Mouse (Mus musculus): Measurements from ENCODE around the gene Mmp17. TPM values are rescaled to one million over a fixed set of nuclear protein-coding genes. Genes with fewer than 3 reads are reported as not detected.
A peak's percentile ranks its signal among the peaks of the same experiment; 100 is the strongest.

Mmp17 gene
- total and polyA plus RNA-seq, 3 experiments, result 0.92 to 1.6 TPM; not detected in 1

- no peak for DNase-seq (ENCODE audit: low read depth, low spot score)
- H3K27ac ChIP-seq (ENCODE audit: control insufficient read depth, low read depth, low read length), result no peak overlapping the region
- no peak overlapping the region for H3K9ac ChIP-seq (ENCODE audit: control insufficient read depth, low read depth, low read length, poor library complexity, severe bottlenecking)
- no peaks in the 10 kb centered on the region for H3K79me2 ChIP-seq (ENCODE audit: control insufficient read depth, insufficient read depth, low read length, poor library complexity)
- H3K27me3 ChIP-seq (ENCODE audit: control insufficient read depth in 1 of 2, insufficient read depth in 2 of 2, low read length in 2 of 2), result no peaks in the 10 kb centered on the region
- no peak overlapping the region for H3K4me3 ChIP-seq (ENCODE audit: control insufficient read depth in 1 of 2, insufficient read depth in 1 of 2, low read depth in 2 of 2, low read length in 2 of 2)
- no peaks in the 10 kb centered on the region for H3K4me1 ChIP-seq (ENCODE audit: control insufficient read depth in 1 of 2, insufficient read depth in 2 of 2, low read length in 2 of 2)
- peaks cover 0 to 37% of the 10 kb centered on the region in 2 experiments; a peak in 2 of 4 replicates for H3K36me3 ChIP-seq (ENCODE audit: control insufficient read depth in 1 of 2, insufficient read depth in 2 of 2, low read length in 2 of 2)
- H3K9me3 ChIP-seq (replicated peaks; ENCODE audit: insufficient read depth, low read length), result no peaks in the 10 kb centered on the region
- TF ChIP-seq ETS1 (IDR thresholded peaks at IDR 0.05; ENCODE audit: low read depth, low read length), result no peak
- no peak for TF ChIP-seq MYB (IDR thresholded peaks at IDR 0.05; ENCODE audit: low read depth, low read length)
- TF ChIP-seq CHD2 (IDR thresholded peaks at IDR 0.05; ENCODE audit: low read length), result no peak
Measured at GRCm38 (mm10) chr5:129535431-129535830, 48.5 kb upstream of the Mmp17 start.

GRCm38 (mm10) chr5:129538826-129539225 is 45.1 kb upstream of the Mmp17 start:
- H3K9me3 ChIP-seq (replicated peaks; ENCODE audit: insufficient read depth, low read length), result no peaks in the 10 kb centered on the region
- TF ChIP-seq USF2 (IDR thresholded peaks at IDR 0.05; ENCODE audit: borderline replicate concordance in 1 of 2, insufficient read depth in 1 of 2, low read depth in 1 of 2, low read length in 2 of 2), result no peak
- no peak for TF ChIP-seq POLR2AphosphoS5 (IDR thresholded peaks at IDR 0.05; ENCODE audit: borderline replicate concordance, low read depth, low read length)
- TF ChIP-seq KAT2A (conservative IDR thresholded peaks at IDR 0.05; ENCODE audit: low read depth, low read length), result no peak
- TF ChIP-seq ZNF384 (IDR thresholded peaks at IDR 0.05; ENCODE audit: low read depth, low read length), result no peak
- no peak for TF ChIP-seq POLR2A (IDR thresholded peaks at IDR 0.05; ENCODE audit: control insufficient read depth in 1 of 2, insufficient read depth in 1 of 2, low read depth in 1 of 2, low read length in 2 of 2, poor library complexity in 1 of 2)
- TF ChIP-seq MAZ (IDR thresholded peaks at IDR 0.05; ENCODE audit: low read depth, low read length), result no peak
- no peak for TF ChIP-seq MAFK (IDR thresholded peaks at IDR 0.05; ENCODE audit: borderline replicate concordance, low read depth, low read length)
- H3K27ac ChIP-seq (ENCODE audit: control insufficient read depth, low read depth, low read length), result no peak overlapping the region
- no peak overlapping the region for H3K9ac ChIP-seq (ENCODE audit: control insufficient read depth, low read depth, low read length, poor library complexity, severe bottlenecking)
- peaks cover 0 to 28% of the 10 kb centered on the region in 2 experiments; a peak in 2 of 4 replicates for H3K36me3 ChIP-seq (ENCODE audit: control insufficient read depth in 1 of 2, insufficient read depth in 2 of 2, low read length in 2 of 2)
- no peaks in the 10 kb centered on the region for H3K4me1 ChIP-seq (ENCODE audit: control insufficient read depth in 1 of 2, insufficient read depth in 2 of 2, low read length in 2 of 2)
- DNase-seq (ENCODE audit: low read depth, low spot score), result no peak
- H3K79me2 ChIP-seq (ENCODE audit: control insufficient read depth, insufficient read depth, low read length, poor library complexity), result no peaks in the 10 kb centered on the region
- H3K4me3 ChIP-seq (ENCODE audit: control insufficient read depth in 1 of 2, insufficient read depth in 1 of 2, low read depth in 2 of 2, low read length in 2 of 2), result no peak overlapping the region
- H3K27me3 ChIP-seq (ENCODE audit: control insufficient read depth in 1 of 2, insufficient read depth in 2 of 2, low read length in 2 of 2), result no peaks in the 10 kb centered on the region

GRCm38 (mm10) chr5:129542236-129542635 is 41.7 kb upstream of the Mmp17 start:
- Histone ChIP-seq H3K27me3 (ENCODE audit: control insufficient read depth in 1 of 2, insufficient read depth in 2 of 2, low read length in 2 of 2) (no peaks in the 10 kb centered on the region), H3K79me2 (ENCODE audit: control insufficient read depth, insufficient read depth, low read length, poor library complexity) (no peaks in the 10 kb centered on the region), H3K27ac (ENCODE audit: control insufficient read depth, low read depth, low read length) (no peak overlapping the region), H3K36me3 (ENCODE audit: control insufficient read depth in 1 of 2, insufficient read depth in 2 of 2, low read length in 2 of 2) (peaks cover 0 to 26% of the 10 kb centered on the region in 2 experiments; a peak in 2 of 4 replicates), H3K4me3 (ENCODE audit: control insufficient read depth in 1 of 2, insufficient read depth in 1 of 2, low read depth in 2 of 2, low read length in 2 of 2) (no peak overlapping the region), H3K9ac (ENCODE audit: control insufficient read depth, low read depth, low read length, poor library complexity, severe bottlenecking) (no peak overlapping the region), H3K4me1 (ENCODE audit: control insufficient read depth in 1 of 2, insufficient read depth in 2 of 2, low read length in 2 of 2) (no peaks in the 10 kb centered on the region), H3K9me3 (replicated peaks; ENCODE audit: insufficient read depth, low read length) (no peaks in the 10 kb centered on the region)
- TF ChIP-seq HCFC1 (IDR thresholded peaks at IDR 0.05; ENCODE audit: low read depth, low read length), result no peak
- no peak for TF ChIP-seq TCF12 (IDR thresholded peaks at IDR 0.05; ENCODE audit: low read depth, low read length)
- peak in 2 of 3 experiments; percentile 25 to 29; a peak in 2 of 6 replicates for TF ChIP-seq CTCF (IDR thresholded peaks at IDR 0.05 in 2 of 3, conservative IDR thresholded peaks at IDR 0.05 in 1 of 3; ENCODE audit: control insufficient read depth in 1 of 3, insufficient read depth in 1 of 3, low read depth in 2 of 3, low read length in 3 of 3, poor library complexity in 1 of 3, severe bottlenecking in 1 of 3)
- DNase-seq (ENCODE audit: low read depth, low spot score), result peak; percentile 37

Data from MEL (cell line).